ENCODE assay signal across 23 mouse cellular contexts in the genomic region with DNA sequence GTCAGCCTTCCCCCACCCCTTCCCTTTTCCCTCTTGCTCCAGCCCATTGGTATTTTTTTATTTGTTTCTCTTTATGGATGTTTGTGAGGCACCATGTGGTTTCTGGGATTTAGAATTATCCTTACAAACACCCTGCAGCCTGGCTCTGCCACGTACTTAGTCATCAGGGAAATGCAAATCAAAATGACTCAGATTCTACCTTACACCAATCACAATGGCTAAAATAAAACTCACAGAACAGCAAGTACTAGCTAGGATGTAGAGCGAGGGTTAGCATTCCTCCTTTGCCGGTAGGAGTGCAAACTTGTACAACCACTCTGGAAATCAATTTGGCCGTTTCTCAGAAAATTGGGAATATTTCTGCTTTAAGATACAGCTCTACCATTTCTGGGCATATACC. TPM values are rescaled to one million over a fixed set of nuclear protein-coding genes. Genes with fewer than 3 reads are reported as not detected.
DNase-seq lines count a peak whose midpoint lies in the region; ATAC-seq lines count a peak whose summit lies in the region.
"Had no signal": no experiment of that assay in that cellular context is flagged by ENCODE, and none has a peak within 500 bp of the region (broad histone marks: within the 10 kb centered on the region; RNA-seq: fewer than 3 reads in every experiment).

No protein-coding gene starts in this region.

- ATAC-seq in frontal cortex, adult (ENCODE audit: low TSS enrichment): peak; percentile 89
- ATAC-seq: activated CD4-positive, CD25-positive, alpha-beta regulatory T cell, adult 4 months; CD4-positive, CD25-positive, alpha-beta regulatory T cell, adult 4 months; forebrain, embryonic 13.5 days; forebrain, embryonic 15.5 days; forebrain, postnatal 0 days had no signal

- no peak for DNase-seq in frontal cortex, postnatal 36 days (ENCODE audit: low spot score in 2 of 2)
- DNase-seq in 3134 (ENCODE audit: extremely low read depth, insufficient read length, low spot score): peak; percentile 24
- DNase-seq in NIH3T3 (ENCODE audit: low read depth): peak; percentile 20
- peak; percentile 18 for DNase-seq in adipocyte (ENCODE audit: low spot score)
- DNase-seq in layer of hippocampus, postnatal 10 days (ENCODE audit: low spot score in 2 of 2): no peak
- no peak for DNase-seq in adrenal gland, adult 2 months
- no peak for DNase-seq in kidney, adult 18-20 months
- DNase-seq: adrenal gland, adult 8-10 months; adrenal gland, postnatal 14 days; adrenal gland, postnatal 36 days; B cell, adult 2 months; cerebellum, adult 11 months; cerebellum, adult 18-20 months; cerebellum, adult 8-10 months; cerebellum, adult 9-11 months; cerebellum, postnatal 25 days; forebrain, postnatal 0 days had no signal

RNA-seq across cellular contexts. Expression of gene Morc4, which starts 49.1 kb away (rescaled TPM):
- total RNA-seq in layer of hippocampus, postnatal 10 days (2021): 1 to 10 TPM; 5.6 to 6.5 TPM
- total RNA-seq in adrenal gland, adult 2 months (2021): 10 to 100 TPM in 1 of 2 experiments, 1 to 10 TPM in 1; 6.6 to 10.9 TPM
- 3.4 and 6.7 TPM in 2 replicates for polyA plus RNA-seq in adrenal gland, adult 2 months (2012; rRNA removed)
- total RNA-seq: CH12.LX had no signal
- polyA plus RNA-seq: CD4-positive, CD25-positive, alpha-beta regulatory T cell, adult 4 months had no signal

Comparison
In these comparisons a context has a peak if more than half of its experiments do, and no peak if none do; other contexts are left out.
1. DNase-seq: peak in 3134 (single experiment), NIH3T3 (single experiment) and adipocyte (single experiment); none in frontal cortex, postnatal 36 days (0 of 2), layer of hippocampus, postnatal 10 days (0 of 2), adrenal gland, adult 2 months (single experiment) and kidney, adult 18-20 months (single experiment).